Mouse (Mus musculus): ENCODE results near the gene Doxl2. TPM values are rescaled to one million over a fixed set of nuclear protein-coding genes. Genes with fewer than 3 reads are reported as not detected.

Doxl2 gene
- not detected for polyA plus RNA-seq (2017; shearing (Covaris generic))

DNA sequence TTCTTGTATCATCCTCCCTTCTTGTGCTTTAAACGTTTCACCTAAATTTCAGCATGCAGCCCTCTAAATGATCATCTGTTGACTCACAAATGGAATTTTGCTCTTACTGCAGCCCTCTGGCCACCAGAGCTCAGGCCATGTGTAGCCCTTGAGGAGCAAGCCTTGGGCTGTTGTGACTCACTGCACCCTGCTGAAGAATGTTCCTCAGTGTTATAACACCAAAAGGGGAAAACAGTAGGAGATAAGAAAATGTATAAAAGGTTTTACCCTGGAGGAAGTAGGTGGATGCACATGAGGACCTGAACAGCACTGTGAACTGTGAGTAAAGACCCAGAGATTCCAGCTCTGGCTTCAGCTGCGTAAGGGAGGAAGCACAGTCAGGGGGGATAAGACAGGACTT is at the start of gene Doxl2:
Gene Doxl2 (plus strand): TSS at position 301 of the 400 bp plus-strand sequence.

GRCm38 (mm10) chr6:48929595-48929994 is 45.2 kb upstream of the Doxl2 start, which contains the start of gene 1600015I10Rik:
1600015I10Rik (plus strand) TSS chr6:48929895.

DNA sequence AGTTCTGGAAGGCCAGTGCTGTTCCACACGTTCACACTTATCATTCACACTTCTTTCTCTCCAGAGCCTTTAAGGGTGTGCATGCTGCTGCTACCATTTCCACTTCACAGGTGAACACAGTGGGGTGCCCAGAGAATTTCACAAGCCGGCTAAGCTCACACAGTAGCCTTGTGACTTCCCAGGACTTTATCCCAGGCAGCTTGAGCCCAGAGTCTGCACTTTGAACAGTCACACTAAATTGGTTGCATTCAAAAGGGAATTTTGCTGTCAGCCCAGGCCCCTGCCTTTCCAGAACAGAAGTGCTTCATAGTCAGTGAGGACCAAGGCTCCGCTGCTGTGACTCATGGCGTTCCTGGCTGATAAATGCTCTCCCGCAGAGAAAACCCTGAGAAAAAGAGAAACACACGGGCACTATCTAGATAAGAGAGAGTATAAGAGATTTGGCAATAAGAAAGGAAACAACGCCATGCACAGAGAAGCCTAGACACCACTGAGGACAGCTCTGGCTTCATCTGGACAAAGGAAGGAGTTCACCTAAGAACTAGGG is 11.8 kb downstream of the Doxl2 start, which contains the start of gene Svs1:
Gene Svs1 (plus strand): TSS at position 418 of the 547 bp plus-strand sequence.

Other genes with a start within 250 kb of the Doxl2 start
- 563 TPM for gene Gimap1, start 235.9 kb upstream of the Doxl2 start, polyA plus RNA-seq (2017; shearing (Covaris generic))
- gene Gimap5, start 228.8 kb upstream of the Doxl2 start, polyA plus RNA-seq (2017; shearing (Covaris generic)), result 207 TPM
- 2,001 TPM for gene Gimap3, start 204.1 kb upstream of the Doxl2 start, polyA plus RNA-seq (2017; shearing (Covaris generic))
- 5.5 TPM for gene Tmem176a, start 134.0 kb upstream of the Doxl2 start, polyA plus RNA-seq (2017; shearing (Covaris generic))
- 8.6 TPM for gene Tmem176b, start 133.5 kb upstream of the Doxl2 start, polyA plus RNA-seq (2017; shearing (Covaris generic))
- gene Aoc1, start 102.1 kb upstream of the Doxl2 start, polyA plus RNA-seq (2017; shearing (Covaris generic)), result not detected
- not detected for gene 1600015I10Rik, start 45.1 kb upstream of the Doxl2 start, polyA plus RNA-seq (2017; shearing (Covaris generic))
- not detected for gene Svs1, start 11.9 kb downstream of the Doxl2 start, polyA plus RNA-seq (2017; shearing (Covaris generic))
- 1.2 TPM for gene Gpnmb, start 61.6 kb downstream of the Doxl2 start, polyA plus RNA-seq (2017; shearing (Covaris generic))
- 65.2 TPM for gene Malsu1, start 98.8 kb downstream of the Doxl2 start, polyA plus RNA-seq (2017; shearing (Covaris generic))
- gene Igf2bp3, start 240.0 kb downstream of the Doxl2 start, polyA plus RNA-seq (2017; shearing (Covaris generic)), result 4.4 TPM

Data from CD4-positive, CD25-positive, alpha-beta regulatory T cell (primary cell).